Mouse (Mus musculus) kidney, adult 2 months (tissue): ENCODE results near the gene Mars. TPM values are rescaled to one million over a fixed set of nuclear protein-coding genes. Genes with fewer than 3 reads are reported as not detected.

Source experiments
- DNase-seq: peaks from one replicate; pipeline ENCODE4 v3.0.0; 2021
- H3K27ac ChIP-seq: fragments of 200-500 bp; 2 replicates; pipeline ENCODE4 v1.5.1; 2012; ENCODE audit warnings: low read depth, low read length, control low read depth, inconsistent platforms; ENCODE audit not compliant: insufficient read depth
- H3K27me3 ChIP-seq: fragments of 200-500 bp; replicated peaks from 2 replicates; pipeline ENCODE4 v1.6.1; 2012; ENCODE audit warnings: mild to moderate bottlenecking, moderate library complexity, low read length, inconsistent platforms; ENCODE audit not compliant: control insufficient read depth, insufficient read depth
- H3K36me3 ChIP-seq: fragments of 200-500 bp; 2 replicates; pipeline ENCODE4 v1.6.1; 2012; ENCODE audit warnings: mild to moderate bottlenecking, moderate library complexity, low read length, inconsistent platforms; ENCODE audit not compliant: control insufficient read depth, insufficient read depth
- H3K4me1 ChIP-seq: fragments of 200-500 bp; 2 replicates; pipeline ENCODE4 v1.6.1; 2011; ENCODE audit warnings: low read length; ENCODE audit not compliant: control insufficient read depth, insufficient read depth
- H3K4me3 ChIP-seq: fragments of 200-500 bp; 2 replicates; pipeline ENCODE4 v1.5.1; 2011; ENCODE audit warnings: mild to moderate bottlenecking, low read depth, low read length, control low read depth; ENCODE audit not compliant: insufficient read depth
- CTCF ChIP-seq: fragments of 200-500 bp; conservative IDR thresholded peaks from 2 replicates; pipeline ENCODE4 v1.5.1; 2011; ENCODE audit warnings: low read depth, mild to moderate bottlenecking, control low read depth, low read length, moderate library complexity, mixed read lengths; ENCODE audit not compliant: insufficient read depth, insufficient read length
- POLR2A ChIP-seq: fragments of 200-500 bp; IDR thresholded peaks from one replicate; pipeline ENCODE4 v1.6.1; 2011; ENCODE audit warnings: low read depth, low read length, control low read depth
- WGBS: fragments of 180-500 bp; shearing (Covaris S2); methylation state at CpG from one replicate; pipeline ENCODE4 v1.1.7; 2018; 5-methylcytosine and 5-hydroxymethylcytosine counted together
- polyA plus RNA-seq: library from polyadenylated mRNA; depleted of rRNA; stranded (reverse); fragments of >200 nt; gene quantifications from 2 replicates; pipeline ENCODE4 v1.2.3, GENCODE M21; 2012

The Mars gene
- polyA plus RNA-seq, 1 experiment = 44.4 TPM

- peaks cover 19% of the 10 kb centered on the region for H3K4me1 ChIP-seq
- no peak for TF ChIP-seq POLR2A
- TF ChIP-seq CTCF = no peak
- 58% methylated on average over 7 of the region's 7 CpGs for WGBS
- H3K27me3 ChIP-seq = no peaks in the 10 kb centered on the region
- no peak for DNase-seq
- peaks cover 3% of the 10 kb centered on the region for H3K36me3 ChIP-seq
- H3K4me3 ChIP-seq = no peak overlapping the region
- no peak overlapping the region for H3K27ac ChIP-seq
Observed at GRCm38 (mm10) chr10:127286194-127286593, 25.4 kb downstream of the Mars start.

- Histone ChIP-seq H3K36me3 (peaks cover 3% of the 10 kb centered on the region), H3K4me3 (no peak overlapping the region), H3K27ac (no peak overlapping the region), H3K27me3 (no peaks in the 10 kb centered on the region), H3K4me1 (peaks cover 19% of the 10 kb centered on the region)
- TF ChIP-seq CTCF (no peak), POLR2A (no peak)
- DNase-seq = no peak
- WGBS = 77% methylated on average over 13 of the region's 13 CpGs
Observed at GRCm38 (mm10) chr10:127285644-127286043, 25.9 kb downstream of the Mars start.

- H3K36me3 ChIP-seq = peaks cover 3% of the 10 kb centered on the region
- peaks cover 19% of the 10 kb centered on the region for H3K4me1 ChIP-seq
- no peaks in the 10 kb centered on the region for H3K27me3 ChIP-seq
- TF ChIP-seq CTCF (no peak), POLR2A (no peak)
- H3K27ac ChIP-seq = no peak overlapping the region
- WGBS = 82% methylated on average over 11 of the region's 11 CpGs
- H3K4me3 ChIP-seq = no peak overlapping the region
- no peak for DNase-seq
Observed at GRCm38 (mm10) chr10:127284724-127285500, 26.7 kb downstream of the Mars start.

GRCm38 (mm10) chr10:127284105-127284622, 27.4 kb downstream of the Mars start:
- WGBS = 96% methylated on average over 7 of the region's 7 CpGs
- Histone ChIP-seq H3K36me3 (peaks cover 3% of the 10 kb centered on the region), H3K27me3 (no peaks in the 10 kb centered on the region), H3K27ac (no peak overlapping the region), H3K4me1 (peaks cover 14% of the 10 kb centered on the region), H3K4me3 (no peak overlapping the region)
- no peak for DNase-seq
- TF ChIP-seq POLR2A (no peak), CTCF (no peak)

GRCm38 (mm10) chr10:127282620-127283215, 28.9 kb downstream of the Mars start:
- DNase-seq = peak; percentile 39
- Histone ChIP-seq H3K36me3 (peaks cover 3% of the 10 kb centered on the region), H3K27me3 (no peaks in the 10 kb centered on the region), H3K27ac (no peak overlapping the region), H3K4me1 (peaks cover 12% of the 10 kb centered on the region), H3K4me3 (no peak overlapping the region)
- 45% methylated on average over 13 of the region's 13 CpGs for WGBS
- TF ChIP-seq CTCF (no peak), POLR2A (no peak)

- Histone ChIP-seq H3K4me3 (no peak overlapping the region), H3K27me3 (no peaks in the 10 kb centered on the region), H3K36me3 (peaks cover 3% of the 10 kb centered on the region), H3K27ac (no peak overlapping the region), H3K4me1 (no peaks in the 10 kb centered on the region)
- DNase-seq = peak; percentile 43
- TF ChIP-seq POLR2A (no peak), CTCF (no peak)
- WGBS = 68% methylated on average over 8 of the region's 8 CpGs
Observed at GRCm38 (mm10) chr10:127281316-127281715, 30.3 kb downstream of the Mars start.

- 100% methylated on average over 2 of the region's 2 CpGs for WGBS
- no peaks in the 10 kb centered on the region for H3K4me1 ChIP-seq
- H3K36me3 ChIP-seq = peaks cover 4% of the 10 kb centered on the region
- no peak overlapping the region for H3K4me3 ChIP-seq
- no peak overlapping the region for H3K27ac ChIP-seq
- H3K27me3 ChIP-seq = no peaks in the 10 kb centered on the region
- no peak for DNase-seq
- TF ChIP-seq CTCF = peak; percentile 23; the same call in 1 of the 2 replicates
- TF ChIP-seq POLR2A = no peak
Observed at GRCm38 (mm10) chr10:127279730-127280129, 31.9 kb downstream of the Mars start.
